Mouse (Mus musculus): ENCODE results near the gene Mgat5.
A peak's percentile ranks its signal among the peaks of the same experiment; 100 is the strongest.

Mgat5 gene

DNA sequence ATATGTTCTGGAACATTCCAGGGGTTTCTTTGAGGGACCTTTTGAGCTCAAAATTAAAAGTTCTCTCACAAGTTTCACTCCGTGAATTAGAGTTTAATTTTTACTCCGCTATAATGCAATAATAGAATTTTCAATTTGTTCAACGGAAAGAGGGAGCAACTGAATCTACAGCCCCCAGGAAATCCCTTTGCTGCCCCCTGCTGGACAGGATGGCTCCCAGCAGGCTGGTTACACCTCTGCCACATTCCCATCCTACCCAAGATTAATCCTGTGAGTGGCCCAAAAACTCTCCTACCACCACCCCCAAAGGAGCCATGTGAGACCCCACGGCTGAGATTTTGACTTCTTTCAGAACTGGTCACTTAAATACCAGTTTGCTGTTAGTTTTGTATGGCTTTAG, 282.3 kb downstream of the Mgat5 start:
- DNase-seq (ENCODE audit: inconsistent age in 2 of 2, low spot score in 1 of 2), result peak in 1 of 2 experiments; percentile 72

DNA sequence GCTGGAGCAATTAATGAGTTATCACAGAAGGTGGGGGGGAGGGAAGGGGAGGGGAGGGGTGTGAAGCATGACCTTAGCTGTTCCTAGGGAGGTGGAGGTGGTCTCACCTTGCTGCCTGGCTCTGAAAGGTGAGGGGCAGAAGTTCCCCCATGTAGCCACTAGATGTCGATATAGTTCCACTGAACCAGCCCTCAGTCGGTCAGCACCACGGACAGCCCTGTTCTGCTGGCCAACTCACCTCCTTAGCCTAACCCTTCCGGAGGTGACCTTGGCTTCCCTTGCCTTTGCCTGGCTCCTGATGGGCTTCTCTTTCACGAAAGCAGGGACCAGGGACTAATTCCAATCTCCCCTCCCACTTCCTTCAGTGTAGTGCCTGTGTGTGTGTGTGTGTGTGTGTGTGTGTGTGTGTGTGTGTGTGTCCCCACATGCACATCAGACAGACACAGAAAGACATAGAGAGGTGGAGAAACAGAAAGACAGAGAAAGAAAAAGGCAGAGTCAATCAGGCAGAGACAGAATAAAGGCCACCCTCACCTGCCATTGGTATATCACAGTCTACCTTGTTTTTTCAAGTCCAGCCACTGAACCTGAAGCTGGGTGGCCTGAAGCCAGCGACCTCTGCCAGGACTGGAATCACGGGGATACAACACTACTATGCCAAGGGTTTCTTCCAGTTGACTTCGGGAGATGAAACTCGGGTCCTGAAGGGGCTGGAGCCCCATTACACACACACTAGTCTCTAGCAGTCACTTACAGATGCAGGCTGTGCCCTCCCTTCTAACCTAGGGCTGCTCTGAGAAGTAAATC, 292.1 kb downstream of the Mgat5 start:
- DNase-seq (ENCODE audit: inconsistent age in 2 of 2, low spot score in 1 of 2), result peak; percentile 54 to 85

DNA sequence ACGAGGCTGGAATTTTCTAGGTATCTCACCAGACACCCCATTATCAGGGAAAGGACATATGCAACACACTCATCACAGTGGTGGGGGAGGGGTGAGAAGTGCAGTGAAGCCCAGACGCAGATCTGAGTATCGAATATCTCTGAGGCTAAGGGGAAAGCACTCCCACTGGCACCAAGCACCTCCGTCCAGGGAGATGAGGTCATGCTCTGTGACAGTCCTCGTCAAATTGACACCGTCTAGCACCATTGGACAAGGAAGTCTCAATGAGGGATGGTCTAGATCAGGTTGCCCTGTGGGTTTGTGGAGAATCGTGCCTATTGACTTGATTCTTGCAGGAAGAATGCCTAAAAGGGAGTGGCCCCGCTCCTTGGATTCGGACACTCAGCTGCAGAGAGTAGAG, 293.9 kb downstream of the Mgat5 start:
- DNase-seq (ENCODE audit: inconsistent age in 2 of 2, low spot score in 1 of 2), result no peak

DNA sequence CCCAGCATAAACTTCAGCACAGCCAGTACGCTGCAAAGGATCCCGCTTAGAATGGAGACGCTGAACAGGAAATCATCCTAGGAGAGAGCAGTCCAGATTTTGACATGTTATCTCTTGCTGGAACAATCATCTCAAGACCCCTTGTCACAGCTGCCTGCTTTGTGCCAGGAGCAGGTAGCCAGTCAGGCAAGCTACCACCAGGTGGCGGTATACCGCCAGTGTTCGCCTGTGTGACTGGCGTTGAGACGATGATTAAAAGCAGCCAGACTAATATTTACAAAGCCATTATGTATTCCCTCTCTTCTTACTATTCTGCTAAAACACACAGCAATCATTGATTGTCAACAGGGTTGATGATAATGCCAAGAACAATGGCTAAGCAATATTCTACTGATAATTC, 295.4 kb downstream of the Mgat5 start:
- DNase-seq (ENCODE audit: inconsistent age in 2 of 2, low spot score in 1 of 2), result peak; percentile 64 to 89

DNA sequence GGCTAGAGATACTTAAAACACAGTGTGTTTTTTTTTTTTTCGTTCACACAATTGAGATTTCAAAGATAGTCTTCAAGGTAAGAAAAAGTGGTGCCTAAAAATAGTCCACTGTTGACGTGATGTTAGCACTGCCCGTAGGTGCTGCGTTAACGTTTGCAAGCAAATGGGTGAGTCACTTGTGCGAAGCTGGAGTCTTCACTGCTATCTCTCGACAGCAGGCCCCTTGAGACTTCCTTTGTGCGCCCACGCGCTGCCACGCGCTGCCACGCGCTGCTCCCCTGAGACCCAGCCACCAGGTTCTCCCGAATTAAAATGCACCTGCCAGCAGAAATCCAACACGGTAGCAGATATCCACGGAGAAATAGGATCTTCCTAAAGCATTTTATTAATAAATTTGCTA, 295.9 kb downstream of the Mgat5 start:
- no peak for DNase-seq (ENCODE audit: inconsistent age in 2 of 2, low spot score in 1 of 2)

DNA sequence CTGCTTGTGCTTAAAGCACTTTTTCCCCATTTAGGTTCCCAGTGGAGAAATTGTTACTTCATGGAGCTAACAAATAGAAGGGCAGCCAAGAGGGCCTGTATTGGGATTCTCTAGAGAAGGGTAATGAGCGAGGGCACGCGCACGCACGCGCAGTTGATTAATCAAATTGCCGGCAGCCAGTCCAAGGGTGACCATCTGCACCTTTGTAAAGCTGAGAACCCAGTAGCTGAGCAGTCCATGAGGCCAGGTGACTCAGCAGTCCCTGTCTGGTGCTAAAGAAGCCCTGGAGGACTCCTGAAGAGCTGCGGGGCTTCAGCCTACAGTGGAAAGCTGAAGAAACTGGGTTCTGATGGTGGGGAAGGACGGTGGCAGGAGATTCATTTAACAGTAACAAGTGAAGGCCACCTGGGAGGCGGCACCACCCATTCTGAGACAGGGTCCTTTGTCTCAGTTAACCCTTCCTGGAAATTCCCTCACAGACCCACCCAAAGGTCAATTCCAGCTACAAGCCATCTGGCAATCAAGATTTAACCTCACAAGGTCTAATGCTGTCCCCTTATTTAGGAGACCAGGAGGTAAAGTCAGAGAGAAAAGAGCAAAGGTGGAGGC, 302.3 kb downstream of the Mgat5 start:
- no peak for DNase-seq (ENCODE audit: inconsistent age in 2 of 2, low spot score in 1 of 2)

DNA sequence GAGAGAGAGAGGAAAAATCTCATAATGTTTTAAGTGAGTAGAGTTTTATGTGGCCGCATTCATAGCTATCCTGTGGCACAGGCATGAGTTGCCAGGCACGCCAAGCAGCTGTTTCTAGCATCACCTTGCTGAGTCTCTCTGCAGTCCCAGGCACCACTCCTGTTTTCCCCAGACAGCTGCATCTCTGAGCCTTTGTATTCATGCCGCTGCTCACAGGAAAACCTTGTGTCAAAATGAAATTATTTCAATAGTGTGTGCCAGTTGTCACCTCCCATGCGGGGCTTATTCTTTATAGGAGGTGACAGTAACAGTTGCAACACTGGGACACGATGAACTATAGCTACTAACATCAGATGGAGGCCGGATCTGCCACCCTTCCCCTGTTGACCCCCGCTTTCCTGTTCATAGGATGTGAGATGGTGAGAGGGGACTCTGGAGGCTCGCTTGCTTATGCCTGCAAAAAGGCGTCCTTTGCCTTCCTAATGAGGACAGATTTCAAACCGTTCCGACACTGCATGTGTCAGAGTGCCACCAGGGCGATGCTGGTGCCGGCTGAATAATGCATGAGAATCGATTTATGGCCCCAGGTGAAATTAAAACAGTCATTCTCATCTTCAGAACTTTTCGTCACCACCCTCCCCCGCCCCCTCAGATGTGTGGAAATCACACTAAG, 303.4 kb downstream of the Mgat5 start:
- no peak for DNase-seq (ENCODE audit: inconsistent age in 2 of 2, low spot score in 1 of 2)

DNA sequence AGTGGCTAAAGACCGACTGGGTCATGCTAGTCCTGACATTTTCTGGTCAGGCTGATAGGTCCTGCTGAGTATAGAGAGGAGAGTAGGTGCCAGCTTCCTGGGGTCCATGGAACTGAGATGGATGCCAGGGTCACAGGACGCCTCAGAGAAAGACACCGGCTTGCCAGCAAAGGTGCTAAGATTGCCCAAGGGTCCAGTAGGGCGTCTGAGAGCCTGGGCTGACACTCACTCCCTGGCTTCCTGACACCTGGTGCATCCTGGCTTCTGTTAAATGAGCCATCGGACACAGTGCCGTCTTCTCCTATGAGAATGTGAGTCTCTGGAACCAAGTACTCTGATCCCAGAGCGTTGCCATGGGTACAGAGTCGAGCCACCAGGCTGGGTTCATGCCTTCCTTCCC, 304.1 kb downstream of the Mgat5 start:
- no peak for DNase-seq (ENCODE audit: inconsistent age in 2 of 2, low spot score in 1 of 2)

DNA sequence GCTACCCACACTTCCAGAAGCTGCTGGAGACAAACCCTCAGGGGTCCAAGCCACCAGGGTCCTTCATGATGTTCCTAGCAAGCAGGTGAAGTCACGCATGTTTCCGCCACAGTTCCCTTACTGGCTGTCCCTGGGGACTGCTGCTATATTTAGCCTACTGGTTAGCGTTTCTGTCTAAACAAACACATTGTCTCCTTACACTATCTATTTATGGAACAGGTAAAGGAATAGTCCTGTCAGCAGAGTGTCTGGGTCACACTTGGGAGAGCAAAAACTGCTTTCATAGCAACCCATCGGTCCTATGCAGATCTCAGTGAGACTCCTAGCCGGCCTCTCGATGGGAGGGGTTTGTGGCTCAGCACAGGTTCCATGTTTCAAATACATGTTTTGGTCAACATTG, 306.5 kb downstream of the Mgat5 start:
- no peak for DNase-seq (ENCODE audit: inconsistent age in 2 of 2, low spot score in 1 of 2)

DNA sequence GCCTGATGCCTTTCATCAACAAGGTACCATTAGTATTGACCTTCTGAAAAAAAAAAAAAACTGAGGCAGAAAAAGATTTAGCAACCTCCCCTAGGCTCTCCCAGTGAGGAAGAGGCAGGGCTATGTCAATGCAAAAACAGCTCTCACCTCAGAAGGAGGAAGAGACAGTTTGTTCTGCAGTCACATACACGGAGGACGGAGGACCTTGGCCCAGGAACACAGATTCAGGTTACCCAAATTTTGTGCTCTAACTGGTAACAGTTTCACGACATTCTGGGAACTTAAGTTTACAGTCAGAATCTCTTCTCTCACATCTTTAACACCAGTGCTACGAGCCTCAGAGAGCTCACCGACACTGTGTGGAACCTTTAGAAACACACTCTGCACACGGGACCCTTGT, 307.9 kb downstream of the Mgat5 start:
- DNase-seq (ENCODE audit: inconsistent age in 2 of 2, low spot score in 1 of 2), result no peak

DNA sequence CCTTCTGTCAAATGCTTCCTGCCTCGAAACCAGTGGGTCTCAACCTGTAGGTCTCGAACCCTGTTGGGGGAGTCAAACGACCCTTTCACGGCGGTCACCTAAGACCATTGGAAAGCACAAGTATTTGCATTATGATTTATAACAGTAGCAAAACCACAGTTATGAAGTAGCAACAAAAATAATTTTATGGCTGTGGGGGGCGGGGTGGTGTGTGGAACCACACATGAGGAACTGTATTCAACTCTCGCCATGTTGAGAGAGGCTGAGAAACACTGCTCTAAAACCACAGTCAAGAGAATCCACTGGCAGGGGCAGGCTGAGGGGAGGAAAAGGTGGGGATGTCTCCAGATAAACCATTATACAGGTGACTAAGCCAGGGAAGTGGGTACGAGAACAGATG, 308.3 kb downstream of the Mgat5 start:
- DNase-seq (ENCODE audit: inconsistent age in 2 of 2, low spot score in 1 of 2), result no peak

DNA sequence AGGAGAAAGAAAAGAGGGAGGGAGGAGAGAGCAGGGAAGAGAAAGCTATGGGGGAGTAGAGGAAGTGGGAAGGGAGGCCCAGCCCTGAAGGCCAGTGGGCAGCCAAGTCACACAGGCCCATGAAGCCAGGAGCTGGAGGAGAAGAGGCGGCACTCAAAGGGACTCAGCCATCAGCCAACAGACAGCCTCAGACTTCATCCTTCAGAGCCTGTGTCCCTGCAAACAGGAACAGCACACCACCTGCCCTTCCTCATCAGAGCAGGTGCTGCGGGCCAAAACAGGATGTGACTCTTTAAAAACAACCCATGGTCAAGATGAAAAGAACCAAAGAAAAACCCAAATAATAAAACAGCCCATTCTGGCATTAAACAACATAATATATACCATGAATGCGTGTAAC, 308.8 kb downstream of the Mgat5 start:
- DNase-seq (ENCODE audit: inconsistent age in 2 of 2, low spot score in 1 of 2), result no peak

DNA sequence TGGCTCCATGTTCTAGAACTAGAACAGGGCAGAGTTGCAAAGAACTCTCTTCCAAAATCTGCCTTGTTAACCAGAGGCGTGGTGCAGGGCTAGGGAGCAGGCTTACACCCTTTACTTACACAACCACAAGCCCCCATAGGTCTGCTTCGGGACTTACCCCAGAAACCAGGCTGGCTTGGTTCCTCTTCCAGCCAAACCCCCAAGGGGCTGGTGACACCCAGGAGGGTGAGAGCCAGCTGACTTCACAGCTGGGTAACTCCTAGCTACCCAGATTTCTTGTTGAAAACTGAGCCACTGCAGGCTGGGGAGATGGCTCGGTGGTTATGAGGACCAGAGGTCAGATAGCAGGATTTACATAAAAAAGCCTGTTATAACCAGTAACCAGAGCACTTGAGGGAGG, 309.7 kb downstream of the Mgat5 start:
- DNase-seq (ENCODE audit: inconsistent age in 2 of 2, low spot score in 1 of 2), result no peak

DNA sequence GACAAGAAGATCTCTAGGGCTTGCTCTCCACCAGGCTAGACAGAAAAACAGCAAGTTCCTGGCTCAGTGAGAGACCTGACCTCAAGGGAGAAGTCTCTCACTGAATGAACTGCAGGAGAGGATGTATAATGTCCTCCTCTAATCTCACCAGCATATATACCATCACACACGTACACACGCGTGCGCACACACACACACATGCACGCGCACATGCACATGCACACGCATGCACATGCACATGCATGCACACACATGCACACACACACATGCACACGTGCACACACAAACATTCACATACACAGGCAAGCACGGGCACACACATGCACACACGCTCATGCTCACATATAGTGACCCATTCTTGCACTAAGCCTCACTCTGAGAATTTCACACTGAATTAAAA, 310.1 kb downstream of the Mgat5 start:
- no peak for DNase-seq (ENCODE audit: inconsistent age in 2 of 2, low spot score in 1 of 2)

DNA sequence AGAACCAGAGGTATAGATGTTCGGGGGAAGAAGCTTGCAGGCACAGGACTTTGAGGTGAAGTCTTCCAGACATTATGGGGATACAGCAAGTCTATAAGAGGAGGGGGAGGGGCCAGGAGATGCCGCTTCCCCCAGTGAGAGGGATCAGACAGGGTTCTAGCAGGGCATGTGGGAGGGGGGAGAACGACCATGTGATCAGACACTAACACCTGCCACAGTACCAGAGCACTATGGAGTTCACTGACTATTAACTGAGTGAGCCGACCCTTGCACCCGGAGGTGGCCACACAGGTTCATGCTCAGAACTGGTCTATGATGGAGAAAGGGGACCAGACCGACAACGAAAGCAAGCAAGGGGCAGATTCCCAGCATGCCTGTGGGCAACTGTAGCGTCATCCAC, 318.5 kb downstream of the Mgat5 start:
- no peak for DNase-seq (ENCODE audit: inconsistent age in 2 of 2, low spot score in 1 of 2)

DNA sequence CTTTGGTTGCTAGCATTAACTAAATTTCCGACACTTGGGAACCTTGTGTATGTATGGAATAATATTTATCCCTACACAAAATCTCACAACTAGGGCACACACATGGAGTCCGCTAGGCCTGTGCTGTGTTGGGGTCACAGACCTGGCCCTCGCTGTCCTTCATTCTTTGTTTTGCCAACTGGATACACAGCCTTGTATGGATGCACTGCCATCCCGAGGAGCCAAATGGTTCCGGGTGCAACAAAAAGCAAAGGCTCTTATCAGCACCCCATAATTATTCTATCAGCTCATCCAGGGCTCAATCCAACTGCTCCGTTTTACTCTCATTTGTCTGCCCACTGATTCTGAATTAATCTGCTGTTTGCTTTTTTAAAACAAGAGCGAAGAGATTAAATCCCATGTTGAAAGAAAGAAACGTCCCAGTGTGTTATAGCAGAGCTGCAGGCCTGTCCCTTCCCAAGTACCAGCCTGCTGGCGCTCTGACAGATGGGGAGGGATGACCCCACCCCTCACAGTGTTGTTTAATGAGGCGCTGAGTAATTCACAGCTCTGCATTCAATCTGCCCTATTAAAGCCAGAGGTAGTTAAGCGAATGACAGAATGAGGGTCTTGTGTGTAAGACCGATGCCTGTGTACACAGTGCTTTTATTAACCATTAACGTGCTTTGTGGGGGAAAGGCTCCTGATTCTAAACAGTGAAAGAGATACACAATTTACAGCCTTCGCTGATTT, 326.2 kb downstream of the Mgat5 start:
- no peak for DNase-seq (ENCODE audit: inconsistent age in 2 of 2, low spot score in 1 of 2)

DNA sequence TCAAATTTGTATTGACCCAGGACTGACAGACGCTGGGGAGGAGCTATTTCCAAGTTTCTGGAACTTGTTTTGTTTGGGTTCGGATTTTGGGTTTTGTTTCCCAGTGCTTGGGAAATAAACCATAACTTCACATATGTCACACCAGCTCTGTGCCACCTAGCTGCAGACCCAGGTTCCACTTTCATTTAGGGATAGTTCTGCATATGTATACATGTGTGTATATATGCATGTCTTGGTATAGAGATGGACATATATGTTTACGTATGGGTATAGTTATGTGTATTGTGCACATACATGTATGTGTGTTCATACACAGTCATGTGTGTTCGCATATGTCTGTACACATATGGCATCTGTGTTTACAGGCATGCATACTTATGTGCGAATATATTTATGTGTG, 326.9 kb downstream of the Mgat5 start:
- no peak for DNase-seq (ENCODE audit: inconsistent age in 2 of 2, low spot score in 1 of 2)

DNA sequence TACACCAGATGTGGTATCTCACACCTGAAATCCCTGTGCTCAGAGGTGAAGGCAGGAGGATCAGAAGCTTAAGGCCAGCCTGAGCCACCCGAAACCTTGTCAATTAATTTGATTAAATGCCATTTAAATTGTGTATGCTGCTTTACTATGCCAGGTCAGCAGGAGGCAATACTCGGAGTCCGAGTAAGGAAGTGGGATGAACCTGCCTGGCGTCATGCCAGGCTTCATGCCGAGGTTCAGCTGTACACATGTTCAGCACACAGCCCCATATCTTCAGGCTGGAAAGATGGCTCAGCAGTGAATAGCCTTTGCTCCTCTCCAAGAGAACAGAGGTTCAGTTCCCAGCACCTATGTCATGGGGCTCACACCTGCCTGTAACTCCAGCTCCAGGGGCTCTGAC, 331.6 kb downstream of the Mgat5 start:
- DNase-seq (ENCODE audit: inconsistent age in 2 of 2, low spot score in 1 of 2), result no peak

DNA sequence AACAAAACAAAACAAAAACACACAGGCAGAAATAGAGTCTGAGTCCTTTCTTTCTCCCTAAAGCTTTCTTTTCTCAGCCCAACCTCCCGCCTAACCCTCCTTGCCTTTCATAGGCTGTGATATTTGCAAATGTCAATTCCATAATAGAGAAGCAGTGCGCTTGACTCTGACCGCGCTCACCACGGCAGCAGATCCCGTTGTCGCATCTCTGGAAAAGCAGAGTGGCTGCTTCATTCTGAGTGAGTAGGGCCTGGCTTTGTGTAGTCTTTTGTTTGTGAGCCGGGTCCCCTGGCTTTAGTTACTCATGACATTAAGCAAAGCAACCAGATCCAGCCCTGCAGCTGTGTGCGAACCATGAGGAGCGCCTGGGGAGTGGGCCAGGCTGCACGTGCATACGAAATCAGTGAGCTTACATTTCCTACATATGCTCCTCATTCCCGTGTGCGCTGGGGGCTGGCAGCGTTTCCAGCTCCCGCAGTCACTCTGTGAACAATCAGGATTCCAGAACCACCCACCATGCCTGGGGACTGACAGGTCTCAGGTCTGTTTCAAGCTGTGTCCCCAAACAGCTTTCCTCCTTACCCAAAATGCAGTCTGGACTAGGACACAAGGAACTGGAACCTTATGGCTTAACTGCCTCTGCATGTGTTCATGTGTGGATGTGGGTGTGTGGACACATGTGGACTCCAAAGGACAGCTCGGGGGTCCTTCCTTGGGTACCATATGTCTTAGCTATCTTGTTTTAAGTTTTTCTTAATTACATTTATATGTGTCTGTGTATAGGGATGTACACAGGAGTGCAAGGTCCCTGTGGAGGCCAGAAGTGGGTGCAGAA, 332.6 kb downstream of the Mgat5 start:
- no peak for DNase-seq (ENCODE audit: inconsistent age in 2 of 2, low spot score in 1 of 2)
